Mouse (Mus musculus) megakaryocyte, embryonic 14.5 days (primary cell): ENCODE measurements at regions not wholly inside any gene's neighbourhood (a gene's known extent, or its start where the extent isn't known, plus 50 kb on each side); places are given as distances from the start of the nearest gene placed in this dataset.

Source experiments
- FLI1 ChIP-seq: IDR thresholded peaks from 2 replicates; pipeline ENCODE4 v1.6.1; 2012; ENCODE audit warnings: low read length, inconsistent platforms, mixed read lengths
- GATA1 ChIP-seq: IDR thresholded peaks from 3 replicates; pipeline ENCODE4 v1.6.1; 2012; ENCODE audit warnings: mixed read lengths, low read length, inconsistent platforms, borderline replicate concordance

GRCm38 (mm10) chr13:35379500-35379899 lies 280.1 kb upstream of the Cdyl start:
- TF ChIP-seq GATA1 (no peak), FLI1 (no peak)
